Mouse (Mus musculus) hindbrain, embryonic 14.5 days (tissue): ENCODE data around the gene Myo15b. TPM values are rescaled to one million over a fixed set of nuclear protein-coding genes. Genes with fewer than 3 reads are reported as not detected.

Source experiments
- ATAC-seq: fragments of 200-750 bp; cut with Nextera tagmentation; 2 replicates; pipeline ENCODE4 v1.8.0; 2017; ENCODE audit warnings: moderate number of reproducible peaks, mild to moderate bottlenecking, moderate TSS enrichment, moderate library complexity; ENCODE audit not compliant: low FRiP score
- DNase-seq: peaks from one replicate; pipeline ENCODE4 v3.0.0-alpha.2; 2015; ENCODE audit warnings: low spot score
- H3K27ac ChIP-seq: fragments of 300-500 bp; sonication (generic); 2 replicates; pipeline ENCODE4 v1.5.1; 2014; ENCODE audit warnings: mild to moderate bottlenecking, moderate library complexity
- H3K27me3 ChIP-seq: fragments of 300-500 bp; sonication (generic); 2 replicates; pipeline ENCODE4 v1.6.1; 2014; ENCODE audit warnings: mild to moderate bottlenecking, low read length, mixed read lengths; ENCODE audit not compliant: control insufficient read depth, insufficient read depth
- H3K36me3 ChIP-seq: fragments of 300-500 bp; sonication (generic); replicated peaks from 2 replicates; pipeline ENCODE4 v1.6.1; 2014; ENCODE audit not compliant: control insufficient read depth, insufficient read depth
- H3K4me1 ChIP-seq: fragments of 300-500 bp; sonication (generic); replicated peaks from 2 replicates; pipeline ENCODE4 v1.6.1; 2014; ENCODE audit warnings: antibody characterized with exemption, low read length, mixed read lengths; ENCODE audit not compliant: control insufficient read depth, insufficient read depth
- H3K4me2 ChIP-seq: fragments of 300-500 bp; sonication (generic); replicated peaks from 2 replicates; pipeline ENCODE4 v1.6.1; 2014; ENCODE audit warnings: mild to moderate bottlenecking, moderate library complexity
- H3K4me3 ChIP-seq: fragments of 300-500 bp; sonication (generic); replicated peaks from 2 replicates; pipeline ENCODE4 v1.5.1; 2014; ENCODE audit warnings: mild to moderate bottlenecking, low read length
- H3K9ac ChIP-seq: fragments of 300-500 bp; sonication (generic); 2 replicates; pipeline ENCODE4 v1.6.1; 2014
- H3K9me3 ChIP-seq: fragments of 300-500 bp; sonication (generic); 2 replicates; pipeline ENCODE4 v1.6.1; 2016; ENCODE audit warnings: low read length; ENCODE audit not compliant: control insufficient read depth
- WGBS: fragments of 180-500 bp; shearing (Covaris S2); extraction: QIAGEN DNeasy Blood & Tissue Kit; methylation state at CpG from one replicate; pipeline ENCODE4 v1.1.7; 2014; 5-methylcytosine and 5-hydroxymethylcytosine counted together
- polyA plus RNA-seq: library from polyadenylated mRNA; unstranded; fragments of >200 nt; fragmentation: Nextera tagmentation; extraction: Ambion mirVana; gene quantifications from 2 replicates; pipeline ENCODE4 v1.2.1, GENCODE M21; 2014

Myo15b gene
- polyA plus RNA-seq, 1 experiment from 2014 or later: not detected

DNA sequence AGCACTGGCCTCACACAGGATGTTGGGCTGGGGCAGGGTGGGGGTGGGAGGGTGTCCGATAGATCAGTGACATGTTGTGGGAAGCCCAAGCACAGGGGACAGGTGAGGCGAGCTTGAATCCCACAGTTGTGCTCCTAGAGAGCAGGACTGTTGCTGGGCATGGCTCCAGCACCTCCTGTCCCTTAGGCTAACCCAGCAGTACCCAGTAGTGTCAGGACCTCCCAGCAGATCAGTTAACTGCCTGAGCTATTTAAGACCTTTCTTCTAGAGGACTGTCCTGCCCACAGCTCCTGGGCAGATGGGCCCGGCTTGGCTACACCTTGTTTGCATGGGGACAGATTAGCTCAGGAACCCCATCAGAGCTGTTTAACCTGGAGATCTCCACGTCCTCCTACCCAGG, 29.2 kb upstream of the Myo15b start:
- ATAC-seq (no peak), DNase-seq (no peak)
- H3K9ac ChIP-seq: no peak overlapping the region
- WGBS: 64% methylated on average over 4 of the region's 4 CpGs
- H3K27ac ChIP-seq: no peak overlapping the region
- H3K4me3 ChIP-seq: no peak overlapping the region
- peaks cover 4% of the 10 kb centered on the region; the same call in 1 of the 2 replicates for H3K4me1 ChIP-seq
- no peaks in the 10 kb centered on the region for H3K9me3 ChIP-seq
- H3K27me3 ChIP-seq: peaks cover 38% of the 10 kb centered on the region
- H3K36me3 ChIP-seq: no peaks in the 10 kb centered on the region
- H3K4me2 ChIP-seq: no peak overlapping the region

DNA sequence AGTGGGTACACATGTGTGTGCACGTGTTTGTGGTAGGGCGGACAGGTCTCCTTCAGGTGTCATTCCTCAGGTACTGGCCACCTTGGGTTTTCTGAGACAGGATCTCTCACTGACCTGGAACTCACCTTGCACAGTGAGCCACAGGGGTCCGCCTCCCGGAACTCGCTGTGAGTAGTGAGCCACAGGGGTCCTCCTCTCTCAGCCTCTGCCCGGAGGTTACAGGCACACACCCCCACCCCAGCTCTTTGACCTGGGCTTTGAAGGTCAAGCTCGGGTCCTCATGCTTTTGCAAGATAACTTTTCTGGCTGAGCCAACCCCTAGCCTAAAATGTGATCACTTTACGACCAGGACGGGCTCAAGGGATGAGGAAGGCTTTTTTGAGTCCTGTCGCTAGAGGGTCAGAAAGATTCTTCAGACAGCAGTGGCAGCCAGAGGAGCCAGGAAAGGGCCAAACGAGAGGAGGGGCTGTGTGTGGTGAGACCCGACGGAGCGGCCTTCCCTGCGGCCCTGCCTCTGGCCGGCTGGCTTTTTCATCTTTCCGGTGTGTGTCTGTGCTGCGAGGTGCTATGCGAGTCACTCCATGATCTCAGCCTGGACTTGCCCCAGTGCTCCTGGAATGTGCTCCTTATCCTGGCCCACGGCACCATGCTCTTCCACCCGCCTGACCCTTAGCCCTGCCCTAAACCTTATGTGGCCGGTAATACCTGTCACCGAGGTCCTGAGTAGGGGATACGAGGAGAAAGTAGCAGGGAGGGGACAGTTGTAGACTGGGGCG, 27.5 kb upstream of the Myo15b start:
- no peak overlapping the region for H3K4me2 ChIP-seq
- ATAC-seq: no peak
- no peak overlapping the region for H3K9ac ChIP-seq
- no peak for DNase-seq
- no peaks in the 10 kb centered on the region for H3K4me1 ChIP-seq
- peaks cover 21% of the 10 kb centered on the region for H3K27me3 ChIP-seq
- no peak overlapping the region for H3K4me3 ChIP-seq
- WGBS: 21% methylated on average over 25 of the region's 25 CpGs
- no peaks in the 10 kb centered on the region for H3K36me3 ChIP-seq
- no peak overlapping the region for H3K27ac ChIP-seq
- no peaks in the 10 kb centered on the region for H3K9me3 ChIP-seq

DNA sequence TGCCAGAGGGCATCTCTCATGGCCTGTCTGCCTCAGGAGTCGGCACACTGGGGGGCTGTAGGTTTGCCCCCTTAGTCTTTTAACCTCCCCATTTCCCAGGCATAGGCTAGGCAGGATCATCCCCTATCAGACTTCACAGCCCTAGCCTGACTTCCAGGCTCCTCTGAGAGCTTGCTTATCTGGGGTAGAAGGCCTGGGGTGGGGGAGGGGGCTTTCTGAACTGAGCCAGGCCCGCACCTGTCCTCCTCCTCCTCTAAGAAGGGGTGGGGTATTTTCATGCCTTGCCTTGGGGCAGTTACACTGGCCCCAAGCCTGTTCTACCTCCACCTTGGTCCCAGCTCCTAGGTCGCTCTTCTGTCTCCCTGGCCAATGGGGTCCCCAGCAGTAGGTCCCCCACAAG, 26.7 kb upstream of the Myo15b start:
- no peak overlapping the region for H3K27ac ChIP-seq
- 56% methylated on average over 3 of the region's 3 CpGs for WGBS

DNA sequence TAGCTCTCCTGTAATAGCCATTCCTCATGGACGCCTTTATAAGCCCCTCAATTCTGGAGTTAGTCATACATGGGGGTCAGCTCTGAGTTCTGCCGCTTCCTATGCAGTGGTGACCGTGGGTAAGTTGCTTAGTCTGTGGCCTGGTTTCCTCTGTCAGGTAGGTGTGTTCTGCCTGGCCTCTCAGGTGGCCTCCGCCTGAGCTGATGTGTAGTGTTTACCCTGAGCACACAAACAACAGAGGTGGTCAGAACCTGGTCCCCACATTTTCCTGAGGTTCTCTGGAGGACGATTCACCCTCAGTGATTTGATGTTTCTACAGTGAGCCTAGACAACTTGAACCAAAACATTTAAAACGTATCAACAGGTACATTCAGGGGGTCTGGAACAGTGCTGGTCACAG, 26.1 kb upstream of the Myo15b start:
- DNase-seq (no peak), ATAC-seq (no peak)
- 73% methylated on average over 6 of the region's 6 CpGs for WGBS
- Histone ChIP-seq H3K4me2 (no peak overlapping the region), H3K9me3 (no peaks in the 10 kb centered on the region), H3K9ac (no peak overlapping the region), H3K4me1 (no peaks in the 10 kb centered on the region), H3K36me3 (no peaks in the 10 kb centered on the region), H3K4me3 (no peak overlapping the region), H3K27me3 (peaks cover 16% of the 10 kb centered on the region), H3K27ac (no peak overlapping the region)

More for the DNA sequence above, 26.7 kb upstream of the Myo15b start:
- DNase-seq: no peak
- no peaks in the 10 kb centered on the region for H3K4me1 ChIP-seq
- no peak overlapping the region for H3K4me2 ChIP-seq
- H3K9ac ChIP-seq: no peak overlapping the region
- H3K27me3 ChIP-seq: peaks cover 16% of the 10 kb centered on the region
- no peak for ATAC-seq
- no peaks in the 10 kb centered on the region for H3K36me3 ChIP-seq
- no peak overlapping the region for H3K4me3 ChIP-seq
- no peaks in the 10 kb centered on the region for H3K9me3 ChIP-seq

DNA sequence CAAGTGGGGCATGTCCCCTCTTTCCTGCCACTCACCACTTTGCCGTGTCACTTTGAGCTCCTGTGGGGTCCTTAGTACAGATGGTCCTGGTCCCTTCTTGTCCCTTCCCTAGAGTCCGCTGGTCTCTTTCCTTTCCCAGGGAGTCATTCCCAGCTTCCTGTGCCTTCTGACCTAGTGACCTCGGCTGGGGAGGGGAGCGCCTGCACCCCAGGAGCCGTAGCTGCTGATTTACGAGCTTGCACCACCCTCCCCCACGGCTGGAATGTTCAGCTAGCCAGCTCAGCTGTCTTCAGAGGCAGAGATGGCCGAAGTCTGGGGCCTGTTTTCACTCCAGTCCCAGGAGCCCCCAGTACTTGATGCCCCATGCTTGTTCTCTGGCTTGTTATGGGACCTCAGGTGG, 25.7 kb upstream of the Myo15b start:
- no peak overlapping the region for H3K9ac ChIP-seq
- peaks cover 16% of the 10 kb centered on the region for H3K27me3 ChIP-seq
- H3K36me3 ChIP-seq: no peaks in the 10 kb centered on the region
- H3K4me1 ChIP-seq: no peaks in the 10 kb centered on the region
- H3K4me3 ChIP-seq: no peak overlapping the region
- ATAC-seq (no peak), DNase-seq (no peak)
- H3K4me2 ChIP-seq: no peak overlapping the region
- WGBS: 10% methylated on average over 8 of the region's 8 CpGs
- H3K9me3 ChIP-seq: no peaks in the 10 kb centered on the region
- H3K27ac ChIP-seq: no peak overlapping the region

DNA sequence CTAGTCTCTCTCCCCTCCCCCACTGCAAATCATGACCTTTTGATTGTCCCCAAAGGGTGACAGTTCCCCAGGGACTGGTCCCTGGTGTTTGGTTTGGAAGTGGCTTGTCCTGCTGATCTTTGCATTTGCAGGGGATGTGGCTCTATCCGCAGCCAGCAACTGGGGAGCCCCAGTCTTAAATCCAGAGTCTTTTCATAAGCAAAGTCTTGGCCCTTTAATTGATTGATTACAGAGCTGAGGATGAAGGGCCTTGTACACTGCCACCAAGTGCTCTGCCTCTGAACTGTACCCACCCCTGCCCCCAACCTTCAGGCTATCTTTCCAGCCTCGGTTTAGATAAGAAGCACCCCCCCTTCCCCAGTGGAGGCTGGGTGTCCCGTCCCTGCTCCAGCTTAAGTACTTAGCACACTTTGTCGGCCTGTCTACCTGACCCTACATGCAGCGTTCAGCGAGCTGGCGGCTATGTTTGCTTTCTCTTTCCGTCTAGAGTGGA, 25.1 kb upstream of the Myo15b start:
- no peak overlapping the region for H3K9ac ChIP-seq
- WGBS: 22% methylated on average over 8 of the region's 8 CpGs
- no peaks in the 10 kb centered on the region for H3K9me3 ChIP-seq
- H3K27me3 ChIP-seq: peaks cover 16% of the 10 kb centered on the region
- no peak overlapping the region for H3K27ac ChIP-seq
- H3K4me3 ChIP-seq: no peak overlapping the region
- no peaks in the 10 kb centered on the region for H3K36me3 ChIP-seq
- ATAC-seq (no peak), DNase-seq (no peak)
- H3K4me1 ChIP-seq: no peaks in the 10 kb centered on the region
- no peak overlapping the region for H3K4me2 ChIP-seq

DNA sequence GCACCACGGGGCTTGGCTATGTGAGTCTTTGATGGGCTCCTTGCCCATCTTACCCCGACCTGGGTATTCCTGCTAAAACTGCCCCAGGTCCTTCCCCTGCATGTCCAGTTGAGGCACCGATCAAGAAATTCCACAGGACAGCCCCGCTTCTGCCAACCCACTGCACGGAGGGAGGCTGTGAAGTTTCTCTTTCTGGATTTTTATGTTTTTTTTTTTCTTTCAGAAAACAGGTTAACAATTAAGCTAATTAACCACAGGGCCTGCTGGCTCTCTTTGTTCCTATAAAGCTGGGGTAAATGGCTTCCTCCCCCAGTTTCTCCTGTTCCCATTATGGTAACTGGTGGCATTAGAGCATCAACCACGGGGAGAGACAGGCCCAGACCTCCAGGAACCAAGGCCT, 24.2 kb upstream of the Myo15b start:
- H3K36me3 ChIP-seq: no peaks in the 10 kb centered on the region
- no peaks in the 10 kb centered on the region for H3K9me3 ChIP-seq
- H3K27ac ChIP-seq: no peak overlapping the region
- H3K4me3 ChIP-seq: no peak overlapping the region
- H3K4me2 ChIP-seq: no peak overlapping the region
- WGBS: 64% methylated on average over 6 of the region's 6 CpGs
- peaks cover 16% of the 10 kb centered on the region for H3K27me3 ChIP-seq
- ATAC-seq (no peak), DNase-seq (no peak)
- H3K9ac ChIP-seq: no peak overlapping the region
- no peaks in the 10 kb centered on the region for H3K4me1 ChIP-seq

DNA sequence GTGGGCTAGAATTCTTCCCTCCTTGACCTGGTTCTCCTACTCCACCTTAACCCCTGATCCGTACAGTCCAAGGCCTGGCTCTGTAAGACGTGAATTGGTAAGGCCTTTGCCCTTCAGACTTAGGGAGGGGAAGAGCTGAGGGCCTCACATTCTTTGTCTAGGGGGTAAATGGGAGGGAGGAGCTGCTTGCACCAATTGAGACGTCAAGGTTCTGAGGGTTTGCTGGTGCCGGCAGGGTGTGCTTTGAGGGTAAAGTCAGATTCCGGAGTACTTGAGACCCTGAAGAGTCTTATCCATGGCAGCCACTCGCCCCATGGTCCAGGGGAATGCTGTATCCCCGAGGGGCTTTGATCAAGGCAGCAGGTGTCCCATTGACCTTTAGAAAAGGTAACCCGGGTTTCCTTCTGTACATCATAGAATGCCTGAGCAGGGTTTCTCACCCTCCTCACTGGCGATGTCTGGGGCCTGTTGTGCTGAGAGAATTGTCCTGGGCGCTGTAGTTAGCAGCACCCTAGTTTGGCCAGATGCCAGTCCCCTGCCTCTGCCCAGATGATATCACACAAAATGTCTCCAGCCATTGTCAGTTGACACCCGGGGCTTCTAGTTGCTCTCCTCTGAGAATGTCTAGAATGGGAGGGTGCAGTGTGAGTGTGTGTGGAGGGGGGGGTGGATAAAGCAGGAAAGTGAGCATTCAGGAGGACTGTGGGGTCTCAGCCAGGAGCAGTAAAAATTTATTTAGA, 21.4 kb upstream of the Myo15b start:
- no peak overlapping the region for H3K4me2 ChIP-seq
- no peaks in the 10 kb centered on the region for H3K36me3 ChIP-seq
- DNase-seq (no peak), ATAC-seq (no peak)
- WGBS: 38% methylated on average over 11 of the region's 11 CpGs
- H3K9me3 ChIP-seq: no peaks in the 10 kb centered on the region
- H3K27ac ChIP-seq: no peak overlapping the region
- H3K27me3 ChIP-seq: peaks cover 3% of the 10 kb centered on the region; the same call in 1 of the 2 replicates
- no peak overlapping the region for H3K4me3 ChIP-seq
- no peak overlapping the region for H3K9ac ChIP-seq
- no peaks in the 10 kb centered on the region for H3K4me1 ChIP-seq

DNA sequence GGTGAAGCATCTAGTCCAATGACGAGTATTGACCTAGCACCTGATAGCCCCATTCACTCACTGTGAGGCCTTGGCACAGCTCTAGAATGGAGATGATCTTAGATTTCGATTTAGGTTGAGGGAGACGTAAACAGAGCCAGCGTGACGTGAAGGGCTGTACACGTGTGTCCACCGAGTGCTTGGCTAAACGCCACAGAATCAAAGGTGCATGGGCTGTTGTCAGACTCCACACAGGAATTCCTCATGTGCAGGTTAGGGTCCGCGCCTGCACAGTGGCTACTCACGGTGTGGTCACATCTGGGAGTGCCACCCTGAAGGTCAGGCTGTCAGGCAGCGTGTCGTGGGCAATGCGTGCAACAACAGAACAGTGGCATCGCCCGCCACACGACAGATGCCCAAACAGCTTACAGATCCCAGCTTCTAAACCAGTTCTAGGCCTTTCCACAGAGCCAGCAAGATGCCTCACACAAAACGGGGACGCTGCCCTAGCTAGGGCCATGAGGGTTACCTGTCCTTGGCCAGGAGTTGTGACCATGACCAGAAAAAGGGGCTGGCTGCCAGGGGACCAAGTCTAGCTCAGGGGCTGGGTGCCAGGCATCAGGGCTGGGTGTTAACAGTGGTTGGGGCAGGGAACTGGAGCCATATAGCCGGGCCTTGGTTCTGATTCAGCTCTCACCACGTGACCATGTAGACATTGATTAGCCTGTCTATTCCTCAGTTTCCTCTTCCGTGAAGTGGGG, 20.4 kb upstream of the Myo15b start:
- H3K36me3 ChIP-seq: no peaks in the 10 kb centered on the region
- no peaks in the 10 kb centered on the region for H3K4me1 ChIP-seq
- no peak overlapping the region for H3K4me3 ChIP-seq
- peaks cover 3% of the 10 kb centered on the region; the same call in 1 of the 2 replicates for H3K27me3 ChIP-seq
- DNase-seq (no peak), ATAC-seq (no peak)
- H3K9me3 ChIP-seq: no peaks in the 10 kb centered on the region
- WGBS: 94% methylated on average over 22 of the region's 22 CpGs
- H3K4me2 ChIP-seq: no peak overlapping the region
- H3K27ac ChIP-seq: no peak overlapping the region
- H3K9ac ChIP-seq: no peak overlapping the region
